Mouse (Mus musculus): Measurements from ENCODE around the gene Olfr1220. TPM values are rescaled to one million over a fixed set of nuclear protein-coding genes. Genes with fewer than 3 reads are reported as not detected.

Olfr1220 gene
- polyA plus RNA-seq, 1 experiment from 2014 or later: not detected

Other genes starting within 250 kb of the Olfr1220 start
- gene Olfr1206, start 243.6 kb downstream of the Olfr1220 start, polyA plus RNA-seq (2014; fragmentation: Nextera tagmentation; extraction: Ambion mirVana): not detected in 2 replicates
- gene Olfr1208, start 204.5 kb downstream of the Olfr1220 start, polyA plus RNA-seq (2014; fragmentation: Nextera tagmentation; extraction: Ambion mirVana): not detected in 2 replicates
- not detected in 2 replicates for gene Olfr1209, start 191.7 kb downstream of the Olfr1220 start, polyA plus RNA-seq (2014; fragmentation: Nextera tagmentation; extraction: Ambion mirVana)
- not detected in 2 replicates for gene Olfr1211, start 168.7 kb downstream of the Olfr1220 start, polyA plus RNA-seq (2014; fragmentation: Nextera tagmentation; extraction: Ambion mirVana)
- gene Olfr1212, start 152.9 kb downstream of the Olfr1220 start, polyA plus RNA-seq (2014; fragmentation: Nextera tagmentation; extraction: Ambion mirVana): not detected in 2 replicates
- gene Gm13762, start 126.6 kb downstream of the Olfr1220 start, polyA plus RNA-seq (2014; fragmentation: Nextera tagmentation; extraction: Ambion mirVana): not detected in 2 replicates
- not detected in 2 replicates for gene Olfr1214, start 114.2 kb downstream of the Olfr1220 start, polyA plus RNA-seq (2014; fragmentation: Nextera tagmentation; extraction: Ambion mirVana)
- not detected in 2 replicates for gene Olfr1215, start 99.9 kb downstream of the Olfr1220 start, polyA plus RNA-seq (2014; fragmentation: Nextera tagmentation; extraction: Ambion mirVana)
- gene Olfr1216, start 88.5 kb downstream of the Olfr1220 start, polyA plus RNA-seq (2014; fragmentation: Nextera tagmentation; extraction: Ambion mirVana): not detected in 2 replicates
- gene Olfr1217, start 74.8 kb downstream of the Olfr1220 start, polyA plus RNA-seq (2014; fragmentation: Nextera tagmentation; extraction: Ambion mirVana): not detected in 2 replicates
- not detected in 2 replicates for gene Olfr1218, start 45.6 kb downstream of the Olfr1220 start, polyA plus RNA-seq (2014; fragmentation: Nextera tagmentation; extraction: Ambion mirVana)
- not detected in 2 replicates for gene Olfr1219, start 23.3 kb downstream of the Olfr1220 start, polyA plus RNA-seq (2014; fragmentation: Nextera tagmentation; extraction: Ambion mirVana)
- not detected in 2 replicates for gene Olfr1221, start 10.4 kb upstream of the Olfr1220 start, polyA plus RNA-seq (2014; fragmentation: Nextera tagmentation; extraction: Ambion mirVana)
- not detected in 2 replicates for gene Olfr1222, start 26.2 kb upstream of the Olfr1220 start, polyA plus RNA-seq (2014; fragmentation: Nextera tagmentation; extraction: Ambion mirVana)
- not detected in 2 replicates for gene Olfr1223, start 44.7 kb upstream of the Olfr1220 start, polyA plus RNA-seq (2014; fragmentation: Nextera tagmentation; extraction: Ambion mirVana)
- not detected in 2 replicates for gene Olfr1224-ps1, start 57.3 kb upstream of the Olfr1220 start, polyA plus RNA-seq (2014; fragmentation: Nextera tagmentation; extraction: Ambion mirVana)
- gene Olfr1225, start 67.8 kb upstream of the Olfr1220 start, polyA plus RNA-seq (2014; fragmentation: Nextera tagmentation; extraction: Ambion mirVana): not detected in 2 replicates
- not detected in 2 replicates for gene Olfr1226, start 93.2 kb upstream of the Olfr1220 start, polyA plus RNA-seq (2014; fragmentation: Nextera tagmentation; extraction: Ambion mirVana)
- not detected in 2 replicates for gene Olfr1228, start 147.2 kb upstream of the Olfr1220 start, polyA plus RNA-seq (2014; fragmentation: Nextera tagmentation; extraction: Ambion mirVana)
- not detected in 2 replicates for gene Olfr1229, start 181.2 kb upstream of the Olfr1220 start, polyA plus RNA-seq (2014; fragmentation: Nextera tagmentation; extraction: Ambion mirVana)
- not detected in 2 replicates for gene Olfr1230, start 190.4 kb upstream of the Olfr1220 start, polyA plus RNA-seq (2014; fragmentation: Nextera tagmentation; extraction: Ambion mirVana)
- gene Olfr1231, start 200.2 kb upstream of the Olfr1220 start, polyA plus RNA-seq (2014; fragmentation: Nextera tagmentation; extraction: Ambion mirVana): not detected in 2 replicates
- gene Olfr1232, start 222.8 kb upstream of the Olfr1220 start, polyA plus RNA-seq (2014; fragmentation: Nextera tagmentation; extraction: Ambion mirVana): not detected in 2 replicates
- gene Olfr1233, start 235.6 kb upstream of the Olfr1220 start, polyA plus RNA-seq (2014; fragmentation: Nextera tagmentation; extraction: Ambion mirVana): not detected in 2 replicates

Measured in midbrain, embryonic 14.5 days (tissue).